Mouse (Mus musculus): ENCODE data around the gene Itga1. TPM values are rescaled to one million over a fixed set of nuclear protein-coding genes. Genes with fewer than 3 reads are reported as not detected.

The Itga1 gene
- total RNA-seq, 2 experiments from 2014 or later = 8.8 to 9.3 TPM

GRCm38 (mm10) chr13:115067968-115068330 is 33.8 kb downstream of the Itga1 start:
- no peak for DNase-seq
- intact Hi-C loops (cut with DNase I) = no loop called here

- intact Hi-C loops (cut with DNase I) = no loop called here
- DNase-seq = no peak
These were observed 34.3 kb downstream of the Itga1 start for GRCm38 (mm10) chr13:115067324-115067967.

- intact Hi-C loops (cut with DNase I) = no loop called here
- no peak for DNase-seq
These were observed 44.2 kb downstream of the Itga1 start for GRCm38 (mm10) chr13:115057555-115057954.

DNA sequence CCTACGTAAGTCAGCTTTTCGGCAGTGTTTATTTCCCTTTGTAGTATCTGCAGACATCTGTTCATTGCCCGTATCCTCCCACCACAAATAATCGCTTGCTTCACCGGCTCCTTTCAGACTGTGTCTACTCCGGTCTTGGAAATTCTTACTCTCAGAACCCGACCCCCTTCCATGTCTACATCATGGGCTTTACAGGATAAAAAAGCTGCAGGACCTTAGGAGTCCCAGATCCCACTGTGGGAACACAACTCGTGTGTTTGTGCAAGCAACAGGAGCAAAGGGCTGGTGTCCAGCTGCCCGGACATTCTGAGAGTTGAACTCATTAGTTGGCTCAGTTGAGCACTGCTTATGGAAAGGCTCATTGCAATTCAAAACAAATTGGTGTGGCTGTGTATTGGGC is 47.0 kb downstream of the Itga1 start:
- intact Hi-C loops (cut with DNase I) = no loop called here
- DNase-seq = no peak

DNA sequence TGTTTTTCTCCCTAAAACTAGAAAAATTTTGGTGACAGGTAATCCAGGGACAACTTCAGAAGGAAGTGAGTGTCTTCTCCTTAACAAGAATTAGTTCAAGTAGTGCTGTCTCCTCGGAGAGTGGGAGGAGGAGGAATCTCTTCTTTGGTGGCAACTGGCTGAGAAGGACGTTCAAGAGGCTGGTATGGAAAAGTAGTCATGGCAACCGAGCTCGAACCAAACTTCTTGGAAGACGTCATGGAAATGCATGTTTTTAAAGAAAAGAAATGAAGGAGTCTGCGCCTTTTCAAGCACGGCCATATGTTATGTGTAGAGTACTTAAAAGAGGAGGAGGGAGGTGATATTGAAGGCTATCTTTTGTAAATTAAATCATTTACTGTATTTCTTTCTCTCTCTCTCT is 49.2 kb downstream of the Itga1 start:
- no peak for DNase-seq
- intact Hi-C loops (cut with DNase I) = no loop called here

- intact Hi-C loops (cut with DNase I) = no loop called here
- no peak for DNase-seq
These were observed 50.9 kb downstream of the Itga1 start for GRCm38 (mm10) chr13:115050660-115051559.

GRCm38 (mm10) chr13:115042652-115043051 is 59.1 kb downstream of the Itga1 start:
- intact Hi-C loops (cut with DNase I) = no loop called here
- no peak for DNase-seq

GRCm38 (mm10) chr13:115037304-115037703 is 64.5 kb downstream of the Itga1 start:
- no peak for DNase-seq
- intact Hi-C loops (cut with DNase I) = no loop called here

DNA sequence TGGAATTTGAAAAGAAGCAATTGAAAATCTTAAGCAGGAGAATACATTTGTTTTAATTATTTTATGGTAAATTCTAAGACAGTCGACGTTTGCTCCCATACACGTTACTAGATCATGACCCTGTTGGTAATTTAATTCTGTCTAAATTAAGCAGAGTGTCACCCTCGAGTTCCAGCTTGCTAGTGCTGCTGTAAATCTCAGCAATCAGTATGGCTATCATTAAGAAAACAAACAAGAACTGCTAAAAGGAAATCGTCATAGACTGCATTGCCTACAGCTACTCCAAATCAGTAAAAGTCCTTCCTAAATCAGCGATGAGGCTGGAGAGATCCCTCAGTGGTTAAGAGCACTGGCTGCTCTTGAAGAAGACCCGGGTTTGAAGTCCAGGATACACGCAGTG is 66.4 kb downstream of the Itga1 start:
- no peak for DNase-seq
- intact Hi-C loops (cut with DNase I) = no loop called here

GRCm38 (mm10) chr13:115033135-115033534 is 68.6 kb downstream of the Itga1 start:
- DNase-seq = no peak
- intact Hi-C loops (cut with DNase I) = no loop called here

GRCm38 (mm10) chr13:115031177-115032000 is 70.4 kb downstream of the Itga1 start:
- intact Hi-C loops (cut with DNase I) = no loop called here
- no peak for DNase-seq

DNA sequence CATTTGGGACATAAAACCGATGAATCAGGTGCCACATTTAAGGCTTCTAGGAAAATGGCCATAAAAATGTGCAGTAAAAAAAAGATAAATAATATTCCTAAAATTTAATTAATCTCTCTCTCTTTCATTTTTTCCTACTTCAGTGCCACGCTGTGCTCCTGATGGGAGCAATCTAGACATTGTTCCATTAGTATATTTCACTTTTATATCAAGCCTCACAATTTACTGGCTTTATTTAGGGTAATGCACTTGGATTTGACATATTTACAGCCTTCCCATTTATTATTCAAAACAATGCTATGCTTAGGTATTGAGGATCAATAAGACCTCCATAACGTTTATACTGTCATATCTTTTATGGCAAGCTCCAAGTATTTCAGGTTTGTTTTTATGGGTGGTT is 76.4 kb downstream of the Itga1 start:
- intact Hi-C loops (cut with DNase I) = no loop called here
- no peak for DNase-seq

GRCm38 (mm10) chr13:115022117-115022787 is 79.5 kb downstream of the Itga1 start:
- no peak for DNase-seq
- intact Hi-C loops (cut with DNase I) = no loop called here

DNA sequence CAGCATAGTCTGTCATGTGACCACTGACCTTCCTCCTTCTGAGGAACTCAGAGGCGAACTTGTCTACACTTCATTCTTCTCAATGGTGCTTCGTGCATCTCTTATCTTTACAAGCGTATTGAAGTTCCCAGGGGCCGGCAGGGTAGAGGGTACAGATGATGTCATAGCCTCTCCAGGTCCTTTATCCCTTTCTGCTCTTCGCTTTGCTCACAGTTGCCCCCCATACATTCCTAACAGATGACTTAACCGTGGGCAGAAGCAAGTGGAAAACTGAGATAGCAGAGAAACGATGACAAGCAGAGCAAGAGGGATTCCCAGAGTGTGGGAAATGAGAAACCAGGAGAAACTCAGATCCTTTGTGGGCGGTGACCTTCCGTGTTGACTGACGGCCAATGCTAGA is 80.4 kb downstream of the Itga1 start:
- intact Hi-C loops (cut with DNase I) = no loop called here
- DNase-seq = no peak

GRCm38 (mm10) chr13:115020727-115021126 is 81.0 kb downstream of the Itga1 start:
- intact Hi-C loops (cut with DNase I) = no loop called here

GRCm38 (mm10) chr13:115017545-115017944 is 84.2 kb downstream of the Itga1 start:
- DNase-seq = no peak
- intact Hi-C loops (cut with DNase I) = no loop called here

More at GRCm38 (mm10) chr13:115020727-115021126, 81.0 kb downstream of the Itga1 start:
- no peak for DNase-seq

GRCm38 (mm10) chr13:115011547-115011946 is 90.2 kb downstream of the Itga1 start:
- intact Hi-C loops (cut with DNase I) = no loop called here

DNA sequence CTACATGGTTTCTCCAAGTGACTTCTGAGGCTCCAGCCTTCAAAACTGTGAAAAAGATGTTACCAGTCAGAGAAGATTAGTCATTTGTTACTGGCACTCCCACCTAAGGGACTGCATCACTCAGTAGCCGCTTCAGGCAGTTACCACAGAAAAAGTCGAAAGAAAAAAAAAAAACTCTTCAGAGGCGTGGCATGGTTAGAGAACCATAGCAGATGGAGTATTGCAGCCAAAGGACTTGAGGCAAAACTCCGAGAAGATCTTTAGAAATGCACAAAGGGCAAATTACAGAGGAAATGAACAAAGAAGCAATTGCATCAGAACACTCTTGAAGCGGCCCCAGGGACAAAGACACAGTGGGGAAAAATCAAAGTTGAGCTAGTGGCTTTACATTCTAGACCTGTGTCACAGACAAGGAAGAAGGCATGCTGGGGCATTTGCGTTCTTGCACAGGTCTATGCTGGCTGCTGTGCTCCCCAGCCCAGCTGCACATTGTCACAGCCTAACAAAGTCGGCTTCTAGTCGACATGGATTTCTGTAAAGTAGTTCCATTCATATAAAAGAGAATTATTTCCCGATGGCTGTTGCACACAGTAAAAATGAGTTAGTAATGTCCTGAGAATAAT is 95.4 kb downstream of the Itga1 start:
- intact Hi-C loops (cut with DNase I) = no loop called here
- DNase-seq = no peak

More at GRCm38 (mm10) chr13:115011547-115011946, 90.2 kb downstream of the Itga1 start:
- no peak for DNase-seq

- no peak for DNase-seq
- intact Hi-C loops (cut with DNase I) = no loop called here
These were observed 96.4 kb downstream of the Itga1 start for GRCm38 (mm10) chr13:115005342-115005741.

DNA sequence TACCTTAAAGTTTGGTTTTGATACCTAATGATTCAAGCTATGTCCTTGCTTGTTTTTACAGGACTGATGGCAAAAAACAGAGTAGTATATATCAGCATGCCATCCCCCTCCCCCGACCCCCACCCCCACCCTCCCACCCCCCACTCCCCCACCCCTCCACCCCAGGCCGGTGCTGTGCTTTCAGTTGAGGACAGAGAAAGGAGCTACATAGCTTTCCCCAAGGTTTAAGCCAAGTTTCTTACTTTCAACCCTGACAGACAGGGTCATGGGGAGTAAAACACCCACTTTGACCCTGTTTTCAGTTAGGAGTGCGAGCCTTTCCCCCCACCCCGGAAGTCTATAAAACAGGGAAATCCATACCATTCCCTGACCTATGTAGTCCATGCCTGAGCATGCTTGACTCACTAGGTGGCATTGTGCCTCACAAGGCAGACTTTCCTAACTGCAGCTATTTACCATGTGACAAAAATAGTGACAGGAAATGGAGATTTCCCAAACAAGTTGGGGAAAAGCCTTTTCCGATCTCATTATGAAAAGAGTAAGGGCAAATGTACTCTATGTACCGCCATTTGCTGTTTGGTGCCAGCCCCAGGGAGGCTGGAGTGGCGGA is 98.2 kb downstream of the Itga1 start:
- DNase-seq = no peak
- intact Hi-C loops (cut with DNase I) = no loop called here

Measured in gastrocnemius, postnatal 36 days (tissue).